Mouse (Mus musculus): ENCODE results near the gene Htra1.

DNA sequence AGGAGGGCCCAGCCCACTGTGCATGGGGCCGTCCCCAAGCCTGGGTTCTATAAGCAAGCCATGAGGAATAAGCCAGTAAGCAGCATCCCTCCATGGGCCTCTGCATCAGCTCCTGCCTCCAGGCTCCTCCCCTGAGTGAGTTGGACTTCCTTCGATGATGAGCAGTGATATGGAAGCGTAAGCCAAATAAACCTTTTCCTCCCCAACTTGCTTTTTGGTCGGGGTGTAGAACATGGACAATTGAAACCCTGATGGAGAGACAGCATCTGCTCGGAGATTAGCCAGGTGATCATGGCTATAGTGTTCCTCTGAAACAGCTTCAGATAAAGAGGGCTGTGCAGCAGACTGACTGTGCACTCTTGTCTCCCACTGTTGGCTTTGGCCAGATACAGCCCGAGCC lies 32.0 kb downstream of the Htra1 start:
- no peak for TF ChIP-seq POLR2A (IDR thresholded peaks at IDR 0.05; ENCODE audit: insufficient read depth, low read depth, low read length)
- no peak for TF ChIP-seq CTCF (IDR thresholded peaks at IDR 0.05)
